Mouse (Mus musculus): ENCODE measurements at regions not wholly inside any gene's neighbourhood (a gene's known extent, or its start where the extent isn't known, plus 50 kb on each side); places are given as distances from the start of the nearest gene placed in this dataset.
"Not testable (repeated sequence)": the region's sequence is repeated elsewhere in the genome, so short reads cannot be mapped to it uniquely, and the experiment has no call there.

DNA sequence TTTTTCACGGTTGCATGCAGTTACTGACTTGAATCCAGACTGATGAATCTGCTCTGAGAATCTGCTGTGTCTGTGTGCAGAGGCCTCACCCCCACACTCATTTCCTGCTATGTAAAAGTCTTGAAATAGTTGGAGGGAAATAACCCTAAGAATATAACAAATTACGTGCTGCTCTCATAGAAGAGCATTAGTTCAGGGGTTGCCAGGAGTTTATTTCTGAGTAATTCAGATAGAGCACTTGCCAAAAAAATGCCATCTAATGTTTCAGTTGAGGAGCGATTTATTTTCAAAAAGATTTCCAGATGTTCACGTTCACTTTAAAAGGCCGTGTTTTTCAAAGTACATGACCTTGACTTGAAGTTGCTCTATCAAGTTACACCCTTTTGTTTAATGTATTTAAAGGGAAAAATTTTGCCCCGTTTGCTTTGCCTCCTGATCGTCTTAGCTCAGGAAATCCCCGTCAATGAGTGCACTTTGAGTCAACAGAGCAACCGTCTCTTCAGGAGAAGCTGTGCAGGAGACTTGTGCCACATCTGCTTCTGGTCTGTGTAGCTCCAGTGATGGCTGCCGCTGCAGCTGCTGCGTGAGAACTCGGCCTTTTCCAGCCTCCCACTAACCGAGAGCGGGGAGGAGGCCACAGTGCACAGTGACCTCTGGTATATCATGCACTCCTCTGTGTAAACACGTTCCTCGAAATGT is 50.9 kb upstream of the Sec61g start:
- DNase-seq (ENCODE audit: low spot score), result peak; percentile 5

DNA sequence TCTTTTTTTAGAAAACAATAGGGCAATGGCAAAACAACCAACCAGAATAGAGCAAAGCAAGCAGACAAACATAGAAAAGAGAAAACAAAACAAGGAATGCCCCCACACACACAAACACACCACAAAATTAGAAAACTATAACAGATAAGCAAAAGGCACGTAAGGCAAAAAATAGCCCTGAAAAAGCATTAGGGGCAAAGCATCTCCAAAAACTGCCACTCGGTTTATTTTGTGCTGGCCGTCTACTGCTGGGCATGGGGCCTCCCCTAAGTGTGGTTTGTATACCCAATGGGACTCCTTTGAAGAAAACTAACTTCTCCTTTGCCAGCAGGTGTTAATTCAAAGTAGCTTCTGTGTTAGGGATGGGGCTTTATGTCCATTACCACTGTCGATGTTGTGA is 53.4 kb upstream of the Sec61g start:
- DNase-seq (ENCODE audit: low spot score), result no peak

DNA sequence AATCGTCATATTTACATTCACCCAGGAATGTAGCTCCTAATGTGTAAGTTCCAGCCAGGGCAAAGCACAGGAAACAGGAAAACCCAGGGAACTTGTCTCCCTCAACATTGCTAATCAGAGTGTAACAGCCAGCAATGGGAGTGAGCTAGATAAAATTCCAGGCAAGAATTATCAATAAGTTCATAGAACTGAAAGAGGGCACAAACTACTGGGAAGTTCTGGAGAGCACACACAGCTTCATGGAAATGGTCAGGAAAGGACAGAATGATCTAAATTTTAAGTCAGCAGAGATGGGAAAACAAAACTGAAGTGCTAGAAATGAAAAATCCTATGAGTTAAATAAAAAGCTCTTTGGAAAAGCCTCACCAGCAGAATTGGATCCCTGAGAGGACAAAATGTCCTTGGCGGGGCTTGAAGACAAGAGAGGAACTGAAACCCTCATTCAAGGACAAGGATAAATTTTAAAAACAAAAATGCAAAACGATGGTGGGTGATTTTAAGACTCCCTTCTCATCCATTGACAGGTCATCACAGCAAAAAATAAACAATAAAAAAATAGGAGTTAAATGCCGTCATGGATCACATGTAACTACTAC is 80.9 kb upstream of the Sec61g start:
- no peak for DNase-seq (ENCODE audit: low spot score)

DNA sequence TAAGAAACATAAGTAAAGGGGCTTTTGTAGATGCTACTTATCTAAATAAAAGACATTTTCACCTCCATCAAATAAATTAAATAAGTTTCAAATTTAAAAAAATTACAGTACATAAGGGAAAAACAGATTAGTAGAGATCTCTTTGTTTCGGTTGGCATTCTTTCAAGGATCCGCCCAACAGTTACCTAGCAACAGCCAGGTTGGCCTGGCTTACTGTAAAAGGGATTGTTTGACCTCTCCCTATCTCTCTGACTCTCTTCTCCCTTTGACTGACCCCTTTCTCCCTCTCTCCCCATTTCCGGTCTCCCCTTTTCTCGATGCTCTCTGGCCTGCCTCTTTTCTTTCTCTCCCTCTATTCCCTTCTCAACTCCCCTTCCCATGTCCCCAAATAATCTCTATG is 82.3 kb upstream of the Sec61g start:
- no peak for DNase-seq (ENCODE audit: low spot score)

DNA sequence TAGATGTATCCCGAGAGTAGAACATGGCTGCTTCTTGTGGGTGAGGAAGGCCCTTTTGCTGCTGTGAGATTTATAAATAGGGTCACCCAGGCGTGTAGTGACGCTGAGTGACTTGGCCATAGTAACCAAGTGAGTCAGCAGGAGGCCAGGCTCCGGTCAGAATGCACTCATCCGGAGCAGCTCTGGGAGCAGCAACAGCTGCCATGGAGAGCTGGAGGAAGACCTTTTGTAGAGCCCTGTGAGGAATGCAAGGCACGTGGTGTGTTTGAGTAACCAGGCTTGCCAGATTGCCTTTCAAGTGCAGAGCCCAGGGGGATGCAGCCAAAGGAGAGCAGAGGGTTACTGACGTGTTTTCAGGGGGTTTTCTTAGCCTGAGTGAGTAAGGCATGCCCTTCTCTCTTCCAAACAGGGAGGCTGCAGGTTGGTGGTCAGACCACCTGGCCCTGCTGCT is 83.2 kb upstream of the Sec61g start:
- DNase-seq (ENCODE audit: low spot score), result peak; percentile 73

DNA sequence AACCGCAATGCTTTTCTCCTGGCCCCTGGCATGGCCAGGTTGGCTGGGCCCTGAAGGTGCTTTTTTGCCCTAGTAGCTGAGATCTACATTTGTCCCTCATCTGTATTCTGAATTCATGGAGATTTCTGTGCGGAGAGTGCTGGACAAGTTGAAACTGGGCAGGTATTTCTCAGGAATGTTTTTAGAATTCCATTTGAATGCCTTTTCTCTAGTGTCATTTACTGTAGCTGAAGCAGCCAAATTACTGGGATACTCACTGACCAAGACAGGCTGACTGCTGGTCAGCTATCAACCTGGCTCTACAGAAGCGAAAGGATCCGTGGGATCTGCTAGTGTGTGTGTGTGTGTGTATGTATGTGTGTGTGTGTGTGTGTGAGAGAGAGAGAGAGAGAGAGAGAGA is 83.7 kb upstream of the Sec61g start:
- no peak for DNase-seq (ENCODE audit: low spot score)

DNA sequence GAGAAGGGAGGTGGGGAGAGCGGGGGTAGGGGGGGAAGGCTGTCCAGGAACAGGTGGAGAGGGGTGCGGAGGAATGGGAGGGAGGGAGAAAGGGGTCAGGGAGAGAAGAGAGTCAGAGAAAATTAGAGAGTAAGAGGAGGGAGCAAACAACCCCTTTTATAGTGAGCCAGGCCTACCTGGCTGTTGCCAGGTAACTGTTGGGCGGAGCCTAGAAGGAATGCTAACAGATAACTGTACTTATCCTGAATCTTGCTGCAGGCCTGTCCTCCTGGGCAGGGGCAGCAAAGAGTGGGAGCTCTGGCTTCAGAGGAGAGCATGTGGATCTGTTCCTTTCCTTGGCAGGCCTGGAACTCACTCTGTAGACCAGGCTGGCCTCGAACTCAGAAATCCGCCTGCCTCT is 84.5 kb upstream of the Sec61g start:
- DNase-seq (ENCODE audit: low spot score), result no peak

DNA sequence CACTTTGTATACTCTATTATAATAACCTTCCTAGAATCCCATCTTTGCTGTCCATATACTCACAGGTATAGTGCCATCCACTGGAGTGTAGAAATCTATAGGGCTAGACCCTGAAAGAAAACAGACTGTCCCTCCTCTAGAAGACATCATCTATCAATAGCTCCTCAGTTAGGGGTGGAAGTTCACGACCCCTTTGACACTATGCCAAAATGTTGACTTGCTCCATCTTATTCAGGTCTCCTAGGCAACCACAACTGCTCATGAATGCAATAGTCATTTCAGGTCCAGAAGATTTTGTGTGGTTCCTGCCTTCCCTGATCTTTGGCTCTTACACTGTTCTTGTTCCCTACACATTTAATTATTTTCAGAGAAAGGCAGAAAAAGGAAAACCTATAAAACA is 86.5 kb upstream of the Sec61g start:
- no peak for DNase-seq (ENCODE audit: low spot score)

DNA sequence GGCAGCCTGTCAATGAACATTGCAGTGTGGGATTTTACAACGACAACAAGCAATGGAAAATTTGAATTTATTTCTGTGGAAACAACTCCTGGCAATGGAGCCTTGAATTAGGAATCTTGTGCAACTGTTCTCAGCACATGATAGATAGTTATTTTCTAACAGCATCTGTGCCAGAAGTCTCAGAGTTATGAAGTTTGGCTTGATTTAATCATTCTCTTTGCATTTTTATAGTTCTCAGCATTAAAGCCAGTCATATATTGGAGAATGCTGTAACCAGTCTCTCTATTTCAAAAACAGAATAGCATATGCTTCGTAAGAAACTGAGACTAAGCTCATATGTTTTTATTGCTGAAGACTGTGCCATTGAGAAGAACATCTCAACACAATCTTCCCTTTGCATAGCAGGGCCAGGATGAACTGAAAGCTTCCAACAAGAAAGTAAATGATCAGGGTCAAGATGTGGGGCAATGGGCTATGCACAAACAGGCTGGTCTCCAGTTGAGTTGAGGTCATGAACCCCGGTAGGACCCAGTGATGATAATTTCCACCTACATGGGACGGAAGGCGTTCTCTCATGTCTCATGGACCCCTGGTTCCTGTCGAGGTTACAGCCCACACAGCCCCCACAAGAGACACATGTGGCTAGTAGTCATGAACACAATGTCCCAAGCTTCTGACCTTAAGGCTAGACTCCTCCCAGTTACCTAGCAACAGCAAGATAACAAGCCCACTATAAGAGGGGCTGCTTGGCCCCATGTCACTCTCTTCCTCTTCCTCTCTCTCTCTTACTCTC is 89.0 kb upstream of the Sec61g start:
- DNase-seq (ENCODE audit: low spot score), result no peak

DNA sequence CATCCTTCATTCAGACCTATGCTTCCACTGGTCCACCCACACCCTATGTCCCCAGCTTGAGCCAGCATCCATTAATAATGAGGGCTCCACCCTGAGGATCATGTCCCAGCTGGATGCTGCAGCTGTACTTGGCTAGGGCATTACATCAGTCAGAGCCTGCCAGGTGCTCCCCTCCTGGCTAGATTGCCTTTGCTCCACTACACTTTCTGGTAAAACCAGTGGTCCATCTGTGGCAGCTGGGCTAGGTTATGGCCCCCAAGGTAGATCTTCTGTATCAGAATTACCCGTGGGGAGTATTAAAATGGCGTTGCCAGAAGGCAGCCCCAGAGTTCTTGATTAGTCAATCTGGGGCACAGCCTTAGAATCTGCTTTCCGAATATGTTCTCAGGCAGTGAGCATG is 94.7 kb upstream of the Sec61g start:
- no peak for DNase-seq (ENCODE audit: low spot score)

DNA sequence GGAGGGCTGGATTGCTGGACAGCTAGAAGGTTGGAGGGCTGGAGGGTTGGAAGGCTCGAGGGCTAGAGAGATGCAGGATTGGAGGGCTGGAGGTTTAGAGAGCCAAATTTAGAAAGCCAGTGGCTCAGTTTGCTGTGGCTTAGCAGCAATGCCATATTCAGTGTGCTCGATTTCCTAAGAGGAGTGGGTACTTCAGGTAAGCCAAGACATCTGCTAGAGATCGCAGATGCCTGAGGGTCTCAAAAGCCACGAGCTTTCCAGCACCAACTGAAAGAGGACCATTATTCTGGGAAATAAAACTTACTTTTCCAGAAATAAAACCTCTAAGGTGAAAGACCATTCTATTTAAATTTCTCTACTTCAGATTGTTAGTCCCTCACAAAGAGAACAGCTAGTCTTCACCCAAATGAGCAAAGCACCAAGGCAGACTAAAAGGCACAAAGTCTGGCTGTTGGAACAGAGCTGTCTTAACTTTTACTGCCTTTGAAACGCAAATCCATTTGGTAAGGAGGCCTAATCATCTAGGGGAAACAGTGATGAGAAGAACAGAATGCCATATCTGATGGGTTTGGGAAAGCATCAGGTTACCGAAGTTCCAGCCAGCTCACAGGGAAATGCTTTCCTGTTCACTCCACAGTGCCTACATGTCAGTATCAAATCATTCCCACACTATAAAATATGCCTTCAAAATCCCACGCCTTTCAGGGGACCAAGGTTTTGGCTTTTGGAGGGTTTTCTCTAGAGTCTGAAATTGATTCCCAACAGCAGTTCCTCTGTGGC is 98.3 kb upstream of the Sec61g start:
- no peak for DNase-seq (ENCODE audit: low spot score)

DNA sequence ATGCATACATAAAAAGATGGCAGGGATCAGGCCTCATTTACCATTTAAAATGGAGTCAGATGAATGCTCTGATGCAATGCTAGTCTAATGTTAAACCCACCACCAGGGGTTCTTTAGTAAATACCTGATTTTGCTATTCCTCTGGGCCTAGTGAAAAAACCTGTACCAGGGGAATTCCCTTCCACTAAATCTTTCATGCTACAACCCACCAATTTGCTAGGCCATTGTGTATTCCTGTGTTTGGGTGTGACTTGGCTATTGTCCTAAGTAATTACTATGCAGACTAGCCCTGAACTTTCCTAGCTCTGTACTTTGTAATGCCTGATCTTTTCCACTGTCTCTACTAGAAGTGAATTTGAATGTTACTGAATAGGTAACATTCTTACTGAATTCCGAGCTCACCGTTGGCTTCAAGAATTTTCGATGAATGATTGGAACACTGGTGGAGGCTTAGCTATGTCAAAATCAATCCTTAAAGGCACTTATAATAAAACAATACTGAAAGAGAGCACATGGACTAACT is 99.7 kb upstream of the Sec61g start:
- DNase-seq (ENCODE audit: low spot score), result not testable (repeated sequence)

DNA sequence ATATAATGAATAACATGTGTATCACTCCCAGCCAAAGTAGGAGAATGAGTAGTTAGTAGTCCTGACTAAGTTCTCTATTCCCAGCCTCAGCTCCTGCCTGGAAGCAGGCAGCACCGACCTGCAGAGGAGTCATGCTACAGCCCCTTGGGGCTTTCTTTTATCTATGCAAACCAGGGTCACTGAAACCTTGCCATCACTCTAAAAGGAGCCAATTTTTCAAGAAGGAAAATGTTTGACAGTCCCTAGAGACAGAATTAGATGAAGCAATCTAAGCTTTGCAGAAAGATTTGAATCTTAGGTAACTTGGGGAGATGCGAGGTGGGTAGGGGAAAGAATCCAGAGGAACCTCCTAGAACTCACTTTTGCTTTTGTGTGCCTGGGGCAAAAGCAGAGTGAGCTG is 103.5 kb upstream of the Sec61g start:
- DNase-seq (ENCODE audit: low spot score), result no peak

DNA sequence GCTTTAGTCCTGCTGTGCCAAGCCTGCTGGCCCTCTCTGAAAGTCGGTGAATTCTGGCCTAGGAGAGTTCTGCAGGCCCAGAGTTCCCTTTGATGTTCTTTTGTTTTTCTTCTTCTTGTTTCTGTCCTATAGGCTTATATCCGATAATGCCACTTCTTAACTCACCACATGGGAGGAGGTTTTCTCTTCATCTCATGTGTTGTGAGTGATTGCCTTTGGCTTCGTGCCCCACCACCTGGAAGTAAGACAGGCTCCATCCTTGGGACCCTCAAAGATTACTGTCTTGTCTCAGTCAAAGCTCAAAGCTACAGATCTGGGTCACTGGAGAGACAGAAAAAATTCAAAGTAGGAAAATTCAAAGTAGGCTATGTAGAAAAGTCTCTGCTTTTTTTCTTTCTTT is 104.2 kb upstream of the Sec61g start:
- no peak for DNase-seq (ENCODE audit: low spot score)

DNA sequence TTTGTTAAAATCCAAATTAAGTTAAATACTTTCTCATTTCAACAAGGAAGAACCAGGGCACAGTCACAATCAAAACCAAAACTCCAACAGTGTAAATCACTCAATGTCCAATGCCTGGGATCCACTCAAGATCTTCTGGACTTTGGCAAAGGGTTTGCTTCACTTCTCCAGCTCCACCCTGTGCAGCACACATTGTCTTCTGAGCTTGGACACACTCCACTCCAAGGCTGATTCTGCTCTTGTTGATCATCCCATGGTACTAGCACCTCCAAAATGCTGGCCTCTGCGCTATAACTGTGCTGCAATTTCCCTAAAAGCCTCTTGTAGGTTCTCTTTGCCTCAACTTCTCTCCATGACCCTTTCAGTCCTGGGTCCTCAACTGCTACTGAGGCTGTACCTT is 111.5 kb upstream of the Sec61g start:
- DNase-seq (ENCODE audit: low spot score), result no peak

DNA sequence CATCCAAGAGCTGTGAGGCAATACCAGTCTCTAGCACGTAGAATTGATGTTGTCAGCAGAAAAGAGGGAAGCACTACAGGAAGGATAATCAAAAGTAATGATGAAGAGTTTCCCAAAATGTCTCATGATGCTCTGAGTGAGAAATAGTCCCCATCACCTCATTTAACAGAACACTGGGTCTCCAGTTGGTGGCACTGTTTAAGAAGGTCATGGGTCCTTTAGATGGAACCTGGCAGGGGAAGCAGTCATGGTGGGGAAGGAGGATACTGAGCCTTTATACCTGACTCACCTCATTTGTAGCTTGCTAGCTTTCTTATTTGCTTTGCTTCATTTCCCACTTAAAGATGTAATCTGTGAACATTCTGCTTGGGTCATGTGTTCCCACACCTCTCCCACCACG is 115.4 kb upstream of the Sec61g start:
- DNase-seq (ENCODE audit: low spot score), result no peak

DNA sequence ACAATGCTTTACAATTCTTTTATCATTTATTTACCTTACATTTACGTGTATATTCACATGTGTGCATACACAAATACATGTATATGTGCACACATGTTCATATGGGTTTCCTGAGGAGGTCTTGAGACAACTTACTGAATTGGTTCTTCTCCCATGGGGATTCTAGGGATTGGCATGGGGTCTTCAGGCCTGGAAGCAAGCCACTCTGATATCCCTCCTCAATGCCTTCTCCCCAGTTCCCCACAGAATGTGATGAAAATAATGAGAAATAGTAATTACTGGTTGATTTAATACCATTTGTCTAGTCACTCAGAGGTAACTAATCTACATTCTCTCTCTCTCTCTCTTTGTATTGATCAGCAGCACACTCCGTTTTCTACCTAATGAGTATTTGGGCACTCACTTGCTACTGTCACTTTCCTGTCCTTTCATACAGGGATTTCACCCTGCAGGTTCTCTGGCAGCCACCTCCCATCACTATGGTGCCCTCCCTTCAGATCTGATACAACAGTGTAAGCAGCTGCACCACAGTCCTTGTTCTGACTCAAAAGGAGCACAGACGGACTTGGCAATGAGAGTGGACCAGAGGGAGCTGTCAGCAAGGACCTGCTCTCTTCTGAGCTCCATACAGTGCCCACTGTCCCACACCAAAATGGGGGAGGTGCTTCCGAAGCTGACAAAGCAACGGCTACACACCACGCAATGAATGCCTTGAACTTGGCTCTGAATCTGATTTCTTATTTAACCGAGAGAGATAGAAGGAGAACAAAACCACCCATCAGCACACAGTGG is 119.2 kb upstream of the Sec61g start:
- DNase-seq (ENCODE audit: low spot score), result peak; percentile 19

DNA sequence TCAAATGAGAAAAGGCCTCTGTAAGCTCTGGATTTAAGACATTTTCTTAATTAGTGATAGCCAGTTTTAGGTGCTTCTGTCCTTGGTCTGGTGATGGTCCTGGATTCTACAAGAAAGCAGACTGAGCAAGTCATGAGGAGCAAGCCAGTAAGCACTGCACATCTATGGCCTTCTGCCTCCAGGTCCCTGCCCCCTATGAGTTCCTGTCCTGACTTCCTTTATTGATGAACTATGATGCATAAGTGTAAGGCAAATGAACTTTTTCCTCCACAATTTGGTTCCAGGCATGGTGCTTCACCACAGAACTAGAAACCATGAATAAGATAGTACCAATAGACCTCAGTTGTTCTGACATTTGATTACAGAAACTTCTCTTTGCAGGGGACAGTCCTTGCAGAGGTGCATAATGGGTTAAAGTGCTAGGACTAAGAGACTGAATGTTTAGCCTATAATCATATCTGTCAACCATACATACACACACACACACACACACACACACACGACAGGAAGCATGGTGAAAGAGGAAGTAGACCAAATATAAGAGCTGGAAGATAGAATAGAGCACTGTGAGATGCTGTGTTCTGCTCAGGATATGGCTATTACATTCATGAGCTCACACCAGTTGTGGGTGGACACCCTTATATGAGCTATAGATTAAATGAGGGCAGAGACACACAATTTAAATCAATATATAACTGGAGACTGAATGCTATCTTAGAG is 121.3 kb upstream of the Sec61g start:
- no peak for DNase-seq (ENCODE audit: low spot score)

DNA sequence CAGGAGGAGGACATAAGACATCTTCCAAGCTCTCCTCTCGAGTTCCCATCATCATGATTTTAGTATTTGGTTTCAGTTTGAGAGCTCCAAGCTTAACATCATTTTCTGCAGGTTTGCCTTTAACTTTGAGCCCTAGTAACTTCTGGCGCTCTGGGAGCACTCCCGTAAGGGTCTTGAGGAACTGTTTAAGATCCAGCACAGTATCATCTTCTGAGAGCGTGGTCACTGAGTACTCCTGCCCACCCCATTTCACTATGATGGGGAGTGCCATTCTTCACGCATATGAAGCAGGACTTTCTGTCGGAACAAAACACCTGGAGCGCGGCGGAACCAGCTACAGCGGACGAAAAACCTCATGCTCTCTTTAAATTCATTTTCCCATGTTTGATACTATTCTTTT is 116.2 kb upstream of the Egfr start:
- not testable (repeated sequence) for DNase-seq (ENCODE audit: low spot score)

DNA sequence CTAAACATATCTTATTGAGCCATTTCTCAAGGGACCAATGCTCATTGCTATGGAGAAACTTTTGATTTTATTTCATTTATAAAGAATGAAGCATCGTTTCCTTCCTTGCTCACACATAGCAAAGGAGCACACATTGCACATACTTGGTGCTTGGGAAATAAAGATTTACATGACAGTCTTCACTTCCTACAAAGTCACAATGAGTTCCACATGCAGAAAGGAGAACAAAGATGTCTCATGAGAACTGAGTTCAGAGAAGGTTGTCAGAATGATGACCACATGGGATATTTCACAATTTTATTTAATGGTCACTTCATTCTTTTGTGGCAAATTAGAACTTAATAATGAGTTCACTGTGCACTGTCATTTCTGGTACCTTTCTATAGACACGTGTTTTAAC is 114.3 kb upstream of the Egfr start:
- DNase-seq (ENCODE audit: low spot score), result no peak

DNA sequence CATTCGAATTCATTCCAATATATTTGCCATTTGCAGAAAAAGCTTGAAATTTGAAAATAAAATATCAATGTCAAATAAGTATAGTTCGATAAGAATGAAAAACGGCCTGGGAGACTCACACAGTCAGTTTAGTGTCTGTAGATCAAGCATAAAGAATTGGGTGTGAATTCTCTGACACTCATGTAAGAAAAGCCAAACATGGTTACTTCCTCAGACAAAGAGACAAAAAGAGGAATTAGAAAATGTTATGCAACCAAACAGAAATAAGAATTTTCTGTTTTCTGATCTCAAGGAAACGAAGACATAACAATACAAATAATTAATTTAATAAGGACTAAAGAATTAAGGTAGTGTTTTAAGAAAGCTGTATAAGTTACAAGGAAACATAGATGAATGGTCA is 113.7 kb upstream of the Egfr start:
- DNase-seq (ENCODE audit: low spot score), result no peak

Measured in ovary, adult 18-20 months (tissue).